Mouse (Mus musculus) forebrain, postnatal 0 days (tissue): ENCODE measurements around the gene Prdm16. TPM values are rescaled to one million over a fixed set of nuclear protein-coding genes. Genes with fewer than 3 reads are reported as not detected.

Experiments used
- ATAC-seq: fragments of 200-750 bp; cut with Nextera tagmentation; 2 replicates; pipeline ENCODE4 v1.8.0; 2017; ENCODE audit warnings: mild to moderate bottlenecking, moderate library complexity
- DNase-seq: peaks from one replicate; pipeline ENCODE4 v3.0.0-alpha.2; 2015
- H3K27ac ChIP-seq: fragments of 300-500 bp; sonication (generic); 2 replicates; pipeline ENCODE4 v1.5.1; 2014; ENCODE audit warnings: low read depth, mild to moderate bottlenecking, antibody characterized with exemption, low read length, moderate library complexity, mixed read lengths
- H3K27me3 ChIP-seq: fragments of 300-500 bp; sonication (generic); 2 replicates; pipeline ENCODE4 v1.6.1; 2014; ENCODE audit warnings: mild to moderate bottlenecking, low read length, mixed read lengths; ENCODE audit not compliant: insufficient read depth
- H3K36me3 ChIP-seq: fragments of 300-500 bp; sonication (generic); 2 replicates; pipeline ENCODE4 v1.6.1; 2014; ENCODE audit warnings: mild to moderate bottlenecking, moderate library complexity; ENCODE audit not compliant: insufficient read depth
- H3K4me1 ChIP-seq: fragments of 300-500 bp; sonication (generic); 2 replicates; pipeline ENCODE4 v1.6.1; 2014; ENCODE audit warnings: antibody characterized with exemption; ENCODE audit not compliant: insufficient read depth
- H3K4me2 ChIP-seq: fragments of 300-500 bp; sonication (generic); 2 replicates; pipeline ENCODE4 v1.6.1; 2014; ENCODE audit warnings: low read depth, mild to moderate bottlenecking, moderate library complexity
- H3K4me3 ChIP-seq: fragments of 300-500 bp; sonication (generic); 2 replicates; pipeline ENCODE4 v1.5.1; 2014; ENCODE audit warnings: low read depth, low read length, mixed read lengths
- H3K9ac ChIP-seq: fragments of 300-500 bp; sonication (generic); 2 replicates; pipeline ENCODE4 v1.6.1; 2014; ENCODE audit warnings: mild to moderate bottlenecking
- H3K9me3 ChIP-seq: fragments of 300-500 bp; sonication (generic); 2 replicates; pipeline ENCODE4 v1.6.1; 2016; ENCODE audit warnings: low read length
- CTCF ChIP-seq: sonication (generic); IDR thresholded peaks from 2 replicates; pipeline ENCODE4 v1.5.1; 2016; ENCODE audit warnings: antibody characterized with exemption, control low read depth, low read depth
- WGBS: fragments of 180-500 bp; shearing (Covaris S2); extraction: QIAGEN DNeasy Blood & Tissue Kit; methylation state at CpG from one replicate; pipeline ENCODE4 v1.1.7; 2014; 5-methylcytosine and 5-hydroxymethylcytosine counted together
- polyA plus RNA-seq: library from polyadenylated mRNA; unstranded; fragments of >200 nt; fragmentation: Nextera tagmentation; extraction: Ambion mirVana; gene quantifications from 2 replicates; pipeline ENCODE4 v1.2.1, GENCODE M21; 2015
- total RNA-seq: library from RNA; depleted of rRNA; stranded (reverse); fragments of >200 nt; gene quantifications from 2 replicates; pipeline ENCODE4 v1.2.3, GENCODE M21; 2014

Prdm16 gene
- total and polyA plus RNA-seq, 2 experiments from 2014 or later, result 10.7 to 16.3 TPM

- H3K27me3 ChIP-seq, result no peaks in the 10 kb centered on the region
- no peaks in the 10 kb centered on the region for H3K9me3 ChIP-seq
- no peak for TF ChIP-seq CTCF
- H3K9ac ChIP-seq, result no peak overlapping the region
- H3K4me3 ChIP-seq, result no peak overlapping the region
- WGBS, result 59% methylated on average over 13 of the region's 13 CpGs
- ATAC-seq, result no peak
- H3K27ac ChIP-seq, result no peak overlapping the region
- H3K36me3 ChIP-seq, result no peaks in the 10 kb centered on the region
- no peak overlapping the region for H3K4me2 ChIP-seq
- H3K4me1 ChIP-seq, result 0 out of 2 replicates have a peak, but pooled peaks cover 6% of the 10 kb centered on the region
- no peak for DNase-seq
Observed at GRCm38 (mm10) chr4:154592562-154592961, 44.1 kb downstream of the Prdm16 start.

GRCm38 (mm10) chr4:154590910-154591309 is 45.8 kb downstream of the Prdm16 start:
- Histone ChIP-seq H3K4me1 (0 out of 2 replicates have a peak, but pooled peaks cover 10% of the 10 kb centered on the region), H3K4me2 (no peak overlapping the region), H3K9ac (no peak overlapping the region), H3K36me3 (no peaks in the 10 kb centered on the region), H3K4me3 (no peak overlapping the region), H3K9me3 (no peaks in the 10 kb centered on the region), H3K27me3 (no peaks in the 10 kb centered on the region), H3K27ac (no peak overlapping the region)
- no peak for TF ChIP-seq CTCF
- DNase-seq (no peak), ATAC-seq (no peak)
- WGBS, result 43% methylated on average over 9 of the region's 11 CpGs

- WGBS, result 32% methylated on average over 11 of the region's 11 CpGs
- TF ChIP-seq CTCF, result no peak
- H3K9me3 ChIP-seq, result no peaks in the 10 kb centered on the region
- H3K27me3 ChIP-seq, result no peaks in the 10 kb centered on the region
- no peaks in the 10 kb centered on the region for H3K36me3 ChIP-seq
- 0 out of 2 replicates have a peak, but pooled peaks cover 4% of the 10 kb centered on the region for H3K4me1 ChIP-seq
- no peak overlapping the region for H3K4me3 ChIP-seq
- no peak overlapping the region for H3K9ac ChIP-seq
- DNase-seq (no peak), ATAC-seq (peak; percentile 50; the same call in 1 of the 2 replicates)
- H3K4me2 ChIP-seq, result no peak overlapping the region
- no peak overlapping the region; the same call in 1 of the 2 replicates for H3K27ac ChIP-seq
Observed at GRCm38 (mm10) chr4:154586334-154586733, 50.3 kb downstream of the Prdm16 start.

GRCm38 (mm10) chr4:154585779-154586178 is 50.9 kb downstream of the Prdm16 start:
- H3K27ac ChIP-seq, result no peak overlapping the region
- 0 out of 2 replicates have a peak, but pooled peaks cover 4% of the 10 kb centered on the region for H3K4me1 ChIP-seq
- H3K36me3 ChIP-seq, result no peaks in the 10 kb centered on the region
- no peak for ATAC-seq
- no peak overlapping the region for H3K9ac ChIP-seq
- no peaks in the 10 kb centered on the region for H3K27me3 ChIP-seq
- no peak for TF ChIP-seq CTCF
- 41% methylated on average over 14 of the region's 14 CpGs for WGBS
- DNase-seq, result no peak
- H3K9me3 ChIP-seq, result no peaks in the 10 kb centered on the region
- H3K4me3 ChIP-seq, result no peak overlapping the region
- H3K4me2 ChIP-seq, result no peak overlapping the region

- no peak for TF ChIP-seq CTCF
- Histone ChIP-seq H3K27me3 (no peaks in the 10 kb centered on the region), H3K9ac (no peak overlapping the region), H3K27ac (no peak overlapping the region), H3K4me2 (no peak overlapping the region), H3K36me3 (no peaks in the 10 kb centered on the region), H3K4me1 (0 out of 2 replicates have a peak, but pooled peaks cover 4% of the 10 kb centered on the region), H3K4me3 (no peak overlapping the region), H3K9me3 (no peaks in the 10 kb centered on the region)
- DNase-seq, result no peak
- 75% methylated on average over 13 of the region's 13 CpGs for WGBS
- ATAC-seq, result no peak
Observed at GRCm38 (mm10) chr4:154583712-154584111, 53.0 kb downstream of the Prdm16 start.

GRCm38 (mm10) chr4:154582607-154583236 is 54.0 kb downstream of the Prdm16 start:
- Histone ChIP-seq H3K27ac (peak overlapping the region; percentile 3; the same call in 1 of the 2 replicates), H3K4me3 (no peak overlapping the region), H3K9ac (no peak overlapping the region), H3K4me1 (0 out of 2 replicates have a peak, but pooled peaks cover 4% of the 10 kb centered on the region), H3K36me3 (no peaks in the 10 kb centered on the region), H3K9me3 (no peaks in the 10 kb centered on the region), H3K27me3 (no peaks in the 10 kb centered on the region), H3K4me2 (no peak overlapping the region)
- WGBS, result 24% methylated on average over 21 of the region's 21 CpGs
- no peak for TF ChIP-seq CTCF
- DNase-seq (peak; percentile 66), ATAC-seq (peak; percentile 79)

- H3K27ac ChIP-seq, result no peak overlapping the region
Observed at GRCm38 (mm10) chr4:154581261-154581886, 55.3 kb downstream of the Prdm16 start.

More at GRCm38 (mm10) chr4:154581261-154581886, 55.3 kb downstream of the Prdm16 start:
- no peak for DNase-seq
- no peak for TF ChIP-seq CTCF
- WGBS, result 46% methylated on average over 16 of the region's 16 CpGs
- H3K27me3 ChIP-seq, result no peaks in the 10 kb centered on the region
- no peak for ATAC-seq
- no peaks in the 10 kb centered on the region for H3K4me1 ChIP-seq
- H3K9ac ChIP-seq, result no peak overlapping the region
- no peak overlapping the region for H3K4me2 ChIP-seq
- no peaks in the 10 kb centered on the region for H3K9me3 ChIP-seq
- H3K36me3 ChIP-seq, result no peaks in the 10 kb centered on the region
- no peak overlapping the region for H3K4me3 ChIP-seq
